Mouse (Mus musculus) cerebellum, adult 2 months (tissue): Measurements from ENCODE around the gene Zbed5. TPM values are rescaled to one million over a fixed set of nuclear protein-coding genes. Genes with fewer than 3 reads are reported as not detected.

Experiments used
- DNase-seq, 2 experiments: peaks; one replicate each; pipeline ENCODE4 v3.0.0; 2021
- H3K27ac ChIP-seq: fragments of 200-500 bp; 2 replicates; pipeline ENCODE4 v1.5.1; 2012; ENCODE audit warnings: low read length, control low read depth, inconsistent platforms; ENCODE audit not compliant: insufficient read depth
- H3K27me3 ChIP-seq: fragments of 200-500 bp; 2 replicates; pipeline ENCODE4 v1.6.1; 2012; ENCODE audit warnings: inconsistent platforms, mild to moderate bottlenecking, low read length, moderate library complexity; ENCODE audit not compliant: control insufficient read depth, insufficient read depth
- H3K4me1 ChIP-seq: fragments of 200-500 bp; 2 replicates; pipeline ENCODE4 v1.6.1; 2011; ENCODE audit warnings: low read length; ENCODE audit not compliant: control insufficient read depth, insufficient read depth
- H3K4me3 ChIP-seq: fragments of 200-500 bp; replicated peaks from 2 replicates; pipeline ENCODE3; 2011; ENCODE audit warnings: mild to moderate bottlenecking, low read depth, low read length, control low read depth; ENCODE audit not compliant: insufficient read depth
- CTCF ChIP-seq: fragments of 200-500 bp; IDR thresholded peaks from 2 replicates; pipeline ENCODE4 v1.5.1; 2011; ENCODE audit warnings: low read depth, mild to moderate bottlenecking, control low read depth, low read length, moderate library complexity, borderline replicate concordance; ENCODE audit not compliant: insufficient read depth
- POLR2A ChIP-seq: fragments of 200-500 bp; IDR thresholded peaks from 2 replicates; pipeline ENCODE4 v1.6.1; 2011; ENCODE audit warnings: low read length, control low read depth, borderline replicate concordance; ENCODE audit not compliant: insufficient read depth
- WGBS: fragments of 180-500 bp; shearing (Covaris S2); methylation state at CpG from one replicate; pipeline ENCODE4 v1.1.7; 2018; 5-methylcytosine and 5-hydroxymethylcytosine counted together
- polyA plus RNA-seq: library from polyadenylated mRNA; depleted of rRNA; stranded (reverse); fragments of >200 nt; gene quantifications from 2 replicates; pipeline ENCODE4 v1.2.3, GENCODE M21; 2012; rRNA removed

Zbed5 gene
- polyA plus RNA-seq, 1 experiment = 3.9 TPM

DNA sequence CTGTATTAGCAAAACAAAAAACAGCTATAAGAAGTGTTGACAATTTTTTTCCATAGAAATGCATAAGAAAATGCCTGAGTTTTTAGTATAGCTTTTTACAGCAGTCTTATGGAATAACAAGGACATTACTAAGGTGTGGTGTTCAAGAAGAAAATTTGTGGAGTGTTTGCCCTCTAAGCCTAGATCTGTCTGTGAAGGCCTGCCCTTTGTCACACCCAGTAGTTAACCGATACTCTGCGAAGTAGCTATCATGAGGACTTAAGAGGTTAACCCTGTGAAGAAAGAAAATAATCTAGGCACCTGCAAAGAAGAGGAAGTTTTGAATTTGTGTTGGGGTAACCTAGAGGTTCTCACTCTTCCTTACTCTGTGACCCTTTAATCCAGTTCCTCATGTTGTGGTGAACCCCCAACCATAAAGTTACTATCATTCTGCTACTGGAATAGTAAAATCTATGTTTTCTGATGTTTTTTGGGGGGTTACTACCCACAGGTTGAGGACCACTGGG lies 52.1 kb downstream of the Zbed5 start:
- no peak for TF ChIP-seq CTCF
- TF ChIP-seq POLR2A = no peak
- WGBS = 98% methylated on average over 2 of the region's 2 CpGs
- Histone ChIP-seq H3K27ac (no peak overlapping the region), H3K27me3 (no peaks in the 10 kb centered on the region), H3K4me1 (no peaks in the 10 kb centered on the region), H3K4me3 (no peak overlapping the region)
- DNase-seq = no peak

GRCm38 (mm10) chr5:129952143-129952542 lies 56.6 kb downstream of the Zbed5 start:
- H3K27me3 ChIP-seq = no peaks in the 10 kb centered on the region
- no peak overlapping the region for H3K4me3 ChIP-seq
- over 99% methylated on average over 4 of the region's 4 CpGs for WGBS
- H3K4me1 ChIP-seq = no peaks in the 10 kb centered on the region
- TF ChIP-seq POLR2A (no peak), CTCF (no peak)
- no peak overlapping the region for H3K27ac ChIP-seq
- no peak for DNase-seq

Other genes with a start within 250 kb of the Zbed5 start
- 5.0 and 5.5 TPM in 2 replicates for gene Zfp11, start 225.6 kb upstream of the Zbed5 start, polyA plus RNA-seq
- gene Sept14, start 187.2 kb upstream of the Zbed5 start, polyA plus RNA-seq = not detected in 2 replicates
- gene Mrps17, start 180.2 kb upstream of the Zbed5 start, polyA plus RNA-seq = 90.6 and 97.4 TPM in 2 replicates
- gene Nipsnap2, start 170.7 kb upstream of the Zbed5 start, polyA plus RNA-seq = 137 and 157 TPM in 2 replicates
- 23.4 and 27.3 TPM in 2 replicates for gene Psph, start 108.3 kb upstream of the Zbed5 start, polyA plus RNA-seq
- 16.2 and 17.3 TPM in 2 replicates for gene Sumf2, start 48.7 kb upstream of the Zbed5 start, polyA plus RNA-seq
- 797 and 866 TPM in 2 replicates for gene Chchd2, start 8.3 kb upstream of the Zbed5 start, polyA plus RNA-seq
- 30.5 and 34.8 TPM in 2 replicates for gene Phkg1, start 2.8 kb downstream of the Zbed5 start, polyA plus RNA-seq
- gene Nupr1l, start 12.8 kb downstream of the Zbed5 start, polyA plus RNA-seq = 3.4 and 3.9 TPM in 2 replicates
- 29.4 and 32.4 TPM in 2 replicates for gene Vkorc1l1, start 46.2 kb downstream of the Zbed5 start, polyA plus RNA-seq
- gene Gusb, start 107.3 kb downstream of the Zbed5 start, polyA plus RNA-seq = 18.9 and 19.3 TPM in 2 replicates
- 27.0 and 28.7 TPM in 2 replicates for gene Asl, start 133.5 kb downstream of the Zbed5 start, polyA plus RNA-seq
- gene Crcp, start 133.6 kb downstream of the Zbed5 start, polyA plus RNA-seq = 34.9 and 38.9 TPM in 2 replicates
- 36.3 and 41.6 TPM in 2 replicates for gene Tpst1, start 177.6 kb downstream of the Zbed5 start, polyA plus RNA-seq
- 12.5 and 13.9 TPM in 2 replicates for gene Kctd7, start 249.1 kb downstream of the Zbed5 start, polyA plus RNA-seq